Mouse (Mus musculus) brain, adult 2 months (tissue): ENCODE results near the gene Olfr959.

Source experiments
- DNase-seq: peaks from one replicate; pipeline ENCODE4 v3.0.0; 2011; ENCODE audit warnings: low read depth, low spot score

Gene Olfr959

DNA sequence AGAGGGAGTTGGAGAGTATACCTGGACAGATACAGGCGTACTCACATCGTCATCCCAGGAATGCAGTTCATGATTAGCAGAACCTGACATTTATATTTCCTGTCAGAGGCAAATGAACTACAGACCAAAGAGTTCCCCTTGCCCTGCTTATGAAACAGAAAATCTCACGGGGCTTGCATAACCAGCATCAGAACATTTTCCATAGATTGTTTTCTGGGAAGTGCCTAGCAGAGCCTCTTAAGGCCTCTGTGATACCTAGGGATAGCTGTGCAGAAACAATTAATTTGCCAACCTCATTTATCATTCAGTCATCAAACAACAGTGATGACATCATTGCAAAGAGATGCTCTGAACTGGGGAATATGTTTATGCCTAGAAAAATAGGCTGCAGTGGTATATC lies at the start of gene Olfr959:
Olfr959 (minus strand) TSS at position 101 of the 400 bp plus-strand sequence.
- DNase-seq: no peak

DNA sequence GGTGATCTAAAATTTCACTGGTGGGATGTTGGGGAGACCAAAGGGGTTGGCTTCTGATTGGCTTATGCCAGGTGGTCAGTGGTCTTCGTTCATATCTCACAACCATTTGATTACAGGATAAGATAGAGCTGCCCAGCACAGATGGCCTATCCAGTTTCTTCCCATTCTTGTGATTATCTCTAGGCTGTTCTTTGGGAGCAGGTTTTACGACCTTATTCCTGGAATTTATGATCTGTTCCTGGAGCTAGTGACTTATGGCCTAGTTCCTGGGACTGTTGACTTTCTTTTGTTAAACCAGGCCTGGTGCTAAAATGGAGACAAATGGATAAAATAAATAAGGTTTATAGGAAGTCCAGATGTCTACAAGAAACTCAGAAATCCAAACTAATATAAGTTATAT lies 49.3 kb upstream of the Olfr959 start:
- no peak for DNase-seq

DNA sequence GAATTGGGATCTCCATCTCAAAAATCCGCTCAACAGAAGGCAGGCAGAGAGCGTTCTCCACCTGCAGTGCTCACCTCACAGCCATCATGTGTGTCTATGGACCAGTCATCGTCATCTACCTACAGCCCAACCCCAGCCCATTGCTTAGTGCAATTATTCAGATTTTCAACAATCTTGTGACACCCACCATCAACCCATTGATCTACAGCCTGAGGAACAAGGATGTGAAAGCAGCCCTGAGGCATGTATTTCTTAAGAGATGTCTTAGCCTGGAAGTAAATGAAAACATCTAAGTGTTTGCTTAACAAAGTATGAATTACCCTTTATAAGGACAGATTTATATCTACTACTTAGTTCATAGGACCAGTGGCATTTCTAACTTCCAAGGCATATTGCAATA lies 48.4 kb upstream of the Olfr959 start:
- DNase-seq: no peak

DNA sequence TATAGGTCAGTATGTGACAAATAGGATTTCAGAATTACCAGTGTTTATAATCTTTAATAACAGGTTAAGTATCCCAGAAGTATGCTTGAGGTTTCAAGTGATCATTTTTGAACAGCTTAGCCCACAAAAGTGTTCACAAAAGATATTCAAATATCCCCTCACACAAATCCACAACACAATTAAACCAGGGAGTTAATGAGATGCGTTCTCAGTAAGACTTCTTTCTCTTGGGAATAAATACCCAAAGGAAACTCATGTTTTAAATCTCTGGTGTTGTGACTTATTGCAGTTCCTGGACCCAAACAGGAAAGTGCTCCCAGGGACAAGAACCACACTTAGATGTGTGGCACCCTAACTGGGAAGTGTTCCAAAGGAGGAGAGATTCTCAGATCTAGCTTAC lies 45.7 kb upstream of the Olfr959 start, which contains the start of gene Olfr960:
Olfr960 (plus strand) TSS at position 301 of the 400 bp plus-strand sequence.
- no peak for DNase-seq

DNA sequence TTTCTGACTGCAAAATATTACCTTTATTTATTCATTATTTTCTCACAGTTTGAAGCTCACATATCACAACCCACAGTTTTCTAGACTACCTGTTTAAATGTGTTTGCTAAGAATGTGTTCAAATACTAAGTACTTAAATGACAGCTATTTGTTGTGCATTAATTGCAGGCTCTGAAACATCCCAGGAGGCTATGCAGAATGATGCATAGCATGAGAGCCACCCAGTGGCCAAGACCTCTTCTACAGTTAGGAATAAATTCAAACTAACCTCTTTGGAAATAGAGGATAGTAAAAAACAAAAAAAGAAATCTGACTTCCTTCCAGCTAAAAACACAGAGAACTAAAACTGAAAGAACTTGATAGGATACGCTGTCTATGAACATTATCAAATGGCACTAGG lies 36.6 kb upstream of the Olfr959 start:
- peak; percentile 55 for DNase-seq

DNA sequence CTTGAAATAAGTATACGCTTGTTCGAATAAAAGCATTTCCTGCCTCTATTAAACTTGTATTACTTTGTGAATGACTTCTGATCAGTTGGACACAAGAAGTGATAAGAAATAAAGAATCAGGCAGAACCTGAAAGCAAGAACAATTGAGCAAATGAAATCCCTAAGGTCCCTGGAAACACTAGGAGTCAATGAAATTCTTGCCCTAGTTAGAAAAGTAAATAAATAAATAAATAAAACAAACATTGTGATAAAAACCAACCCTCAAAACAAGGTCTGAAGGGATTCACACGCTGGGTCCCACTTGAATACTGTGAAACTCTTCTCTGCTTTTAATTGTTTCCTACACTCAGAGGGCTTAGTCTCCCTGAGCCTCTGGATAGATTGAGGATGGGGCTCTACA lies 35.0 kb upstream of the Olfr959 start, which contains the start of gene Olfr148:
Olfr148 (plus strand) TSS at position 301 of the 400 bp plus-strand sequence.
- no peak for DNase-seq

DNA sequence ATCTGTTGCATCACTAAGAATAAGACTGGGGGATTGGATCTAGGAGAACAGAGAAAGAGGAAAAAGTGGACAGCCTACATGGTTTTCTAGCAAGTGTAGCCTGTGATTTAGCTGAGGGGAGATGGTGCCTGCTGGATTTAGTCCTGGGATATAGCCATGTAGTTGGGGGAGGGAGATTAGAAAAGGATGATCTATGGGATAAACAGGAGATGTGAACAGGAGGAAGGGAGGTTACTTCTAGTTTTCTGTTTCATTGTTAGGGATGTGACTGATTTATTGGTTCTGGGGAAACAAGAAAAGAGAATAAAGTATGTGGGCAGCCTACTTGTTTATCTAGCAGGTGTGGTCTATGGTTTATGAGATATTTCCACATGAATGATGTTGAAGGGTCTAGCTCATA lies 33.1 kb upstream of the Olfr959 start:
- no peak for DNase-seq

DNA sequence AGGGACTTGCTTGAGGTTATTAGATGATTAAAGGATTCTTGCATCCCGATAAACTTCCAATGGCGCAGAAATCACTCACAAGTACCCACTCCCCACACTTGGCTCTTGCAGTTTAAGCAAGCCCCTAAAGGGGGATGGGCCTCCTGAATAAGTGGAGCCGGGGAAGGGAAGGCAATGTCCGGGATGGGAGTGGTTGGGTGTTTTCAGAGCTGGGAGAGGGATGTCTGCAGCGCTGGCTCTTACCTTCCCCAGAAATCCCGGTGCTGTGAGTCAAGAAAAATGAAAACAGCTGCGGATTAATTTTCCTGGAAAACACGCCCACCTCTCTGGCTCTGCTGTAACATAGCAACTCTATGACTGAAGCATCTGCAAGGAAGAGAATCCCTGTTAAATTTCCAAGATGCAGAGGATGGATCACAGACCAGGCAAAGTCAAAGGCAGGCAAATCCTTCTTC lies 28.7 kb upstream of the Olfr959 start, which contains the start of gene AW551984:
AW551984 (minus strand) TSS at position 405 of the 455 bp plus-strand sequence.
- DNase-seq: peak; percentile 49

DNA sequence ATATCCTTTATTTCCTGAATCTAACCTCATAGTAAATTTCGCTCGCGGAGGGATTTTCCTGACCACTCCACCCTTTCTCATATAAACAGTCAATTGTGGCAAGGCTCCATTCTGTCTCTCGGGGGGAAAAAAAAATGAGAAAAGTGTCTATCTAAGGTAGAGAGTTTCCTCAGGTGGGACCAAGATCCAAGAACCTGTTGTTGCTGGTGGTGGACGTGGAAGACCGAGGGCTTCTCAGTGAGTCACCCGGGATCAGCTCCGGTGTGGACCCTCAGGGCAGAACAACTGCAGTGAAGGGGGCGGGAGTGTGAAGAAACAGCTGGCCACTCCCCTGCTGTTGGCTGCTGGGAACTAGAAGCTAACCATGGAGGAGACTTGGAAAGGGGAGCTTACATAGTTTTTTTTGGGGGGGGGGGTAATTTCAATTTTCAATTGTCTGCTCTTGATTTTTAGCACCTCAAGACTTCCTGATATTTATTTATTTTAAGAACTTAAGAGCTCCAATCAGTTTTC lies 28.0 kb upstream of the Olfr959 start:
- DNase-seq: peak; percentile 10

DNA sequence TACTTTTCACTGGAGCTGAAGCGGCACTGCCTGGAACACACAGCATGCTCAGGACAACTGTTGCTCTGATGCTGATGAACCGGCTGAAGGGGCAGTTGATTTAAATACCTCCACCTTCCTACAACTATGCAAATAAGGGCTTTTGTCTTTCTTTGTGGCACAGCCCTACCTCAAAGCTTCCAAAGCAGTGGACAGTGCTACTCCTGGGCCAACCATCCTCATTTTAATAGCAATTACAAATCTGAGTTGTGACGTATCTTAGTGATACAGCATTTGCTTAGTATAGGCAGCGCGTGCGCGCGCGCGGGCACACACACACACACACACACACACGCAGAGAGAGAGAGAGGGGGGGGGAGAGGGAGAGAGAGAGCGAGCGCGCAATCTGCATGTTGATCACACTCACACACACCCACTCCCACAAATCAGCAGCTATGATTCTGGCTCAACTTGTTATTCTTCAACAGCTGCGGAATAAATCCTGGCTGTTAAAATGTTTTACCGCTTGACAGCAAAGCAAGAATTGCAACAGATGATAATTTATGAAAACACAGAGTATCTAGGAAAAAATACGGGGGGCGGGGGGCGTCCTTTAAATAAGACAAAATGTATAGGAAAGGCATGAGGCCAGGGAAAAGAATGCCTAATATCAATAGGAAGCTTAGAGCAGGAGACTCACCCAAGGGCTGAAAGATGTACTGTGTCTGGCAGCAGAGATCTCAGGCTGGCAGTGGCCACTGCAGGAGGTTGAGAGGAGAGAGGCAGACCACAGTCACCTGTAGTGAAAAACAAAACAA lies 27.4 kb upstream of the Olfr959 start:
- DNase-seq: peak; percentile 67

DNA sequence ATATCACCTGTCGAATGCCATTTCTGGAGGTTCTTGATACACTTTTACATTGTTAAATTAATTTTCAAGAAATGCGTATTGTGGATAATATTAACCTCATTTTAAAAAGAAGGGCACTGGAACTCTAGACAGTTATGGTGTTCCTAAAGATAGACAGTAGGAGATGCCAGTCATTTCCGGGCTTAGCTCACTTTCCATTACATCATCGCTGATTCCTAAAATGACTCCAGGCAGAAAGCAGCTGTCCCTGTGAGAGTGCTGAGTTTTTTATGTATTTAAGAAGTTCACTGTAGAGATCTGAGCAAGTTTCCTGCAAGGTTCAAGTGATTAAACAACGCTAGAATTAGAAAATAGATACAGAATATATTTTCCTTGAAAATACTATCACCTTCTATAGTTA lies 1.7 kb upstream of the Olfr959 start:
- DNase-seq: peak; percentile 7

DNA sequence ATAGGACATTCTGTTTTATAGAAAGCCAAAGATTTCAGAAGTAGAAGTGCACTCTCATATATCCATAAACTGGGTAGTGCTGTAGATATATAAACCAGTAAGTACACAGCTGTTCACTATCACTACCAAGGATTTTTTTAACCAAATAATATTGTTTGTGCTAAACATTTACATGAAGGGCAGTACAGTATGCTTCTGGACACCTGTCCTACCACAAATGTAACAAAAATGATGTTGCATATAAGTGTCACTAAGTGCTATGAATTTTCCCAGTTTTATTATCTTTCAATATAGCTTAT lies 17.1 kb downstream of the Olfr959 start:
- DNase-seq: no peak

DNA sequence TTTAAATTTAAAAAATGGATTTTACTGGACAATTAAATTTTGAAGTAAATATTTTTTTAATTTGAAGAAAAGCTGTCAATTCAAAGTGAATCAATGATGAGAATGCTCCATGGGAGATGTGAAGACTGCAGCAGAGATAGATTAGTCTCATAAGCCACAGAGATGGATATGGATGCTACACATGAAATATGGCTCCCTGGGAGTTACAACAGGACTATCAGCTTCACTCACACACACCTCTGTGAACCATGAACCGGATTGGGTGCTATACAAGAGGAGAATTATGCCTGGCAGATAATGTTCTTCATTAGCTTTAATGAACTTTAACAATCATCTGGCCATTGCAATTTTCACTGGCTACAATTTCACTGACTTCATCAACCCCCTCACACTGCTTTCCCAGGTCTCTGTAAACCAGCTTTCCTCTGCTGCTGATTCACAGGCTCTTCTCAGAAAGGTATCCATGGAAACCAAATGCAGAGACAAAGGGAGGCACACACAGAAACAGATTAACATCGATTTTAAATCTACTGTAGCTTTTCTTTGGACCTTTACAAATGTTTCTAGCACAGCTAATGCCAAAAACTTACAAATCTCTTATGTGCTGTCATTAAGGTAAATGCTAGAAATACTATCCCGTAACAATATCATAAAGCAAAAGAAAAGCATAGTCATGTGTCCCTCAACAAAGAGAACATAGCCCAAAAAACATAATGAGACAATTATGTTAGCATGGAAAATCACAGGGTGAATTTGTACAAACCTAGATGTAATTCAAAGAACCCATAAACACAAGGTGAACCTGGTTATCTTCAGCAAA lies 17.6 kb downstream of the Olfr959 start:
- DNase-seq: peak; percentile 84

DNA sequence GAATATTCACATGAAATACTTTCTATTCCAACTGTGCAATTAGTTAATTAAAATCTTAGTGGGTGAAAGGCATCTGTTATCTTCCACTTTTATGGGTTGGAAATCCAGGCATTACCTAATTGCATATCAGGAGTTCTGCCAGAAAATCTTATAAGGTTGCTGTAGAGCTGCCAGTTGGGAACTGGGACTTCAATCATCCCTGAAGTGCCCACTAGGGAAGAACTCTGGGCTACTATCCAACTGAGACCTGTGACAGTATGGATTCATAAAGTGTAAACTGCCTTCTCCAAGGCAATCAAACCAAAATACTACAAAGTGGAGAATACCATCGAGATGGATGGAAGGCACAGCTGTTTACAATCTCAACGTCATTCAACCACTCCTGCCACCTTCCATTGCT lies 21.4 kb downstream of the Olfr959 start, which contains the start of gene Olfr958:
Olfr958 (minus strand) TSS at position 109 of the 400 bp plus-strand sequence.
- DNase-seq: peak; percentile 35

DNA sequence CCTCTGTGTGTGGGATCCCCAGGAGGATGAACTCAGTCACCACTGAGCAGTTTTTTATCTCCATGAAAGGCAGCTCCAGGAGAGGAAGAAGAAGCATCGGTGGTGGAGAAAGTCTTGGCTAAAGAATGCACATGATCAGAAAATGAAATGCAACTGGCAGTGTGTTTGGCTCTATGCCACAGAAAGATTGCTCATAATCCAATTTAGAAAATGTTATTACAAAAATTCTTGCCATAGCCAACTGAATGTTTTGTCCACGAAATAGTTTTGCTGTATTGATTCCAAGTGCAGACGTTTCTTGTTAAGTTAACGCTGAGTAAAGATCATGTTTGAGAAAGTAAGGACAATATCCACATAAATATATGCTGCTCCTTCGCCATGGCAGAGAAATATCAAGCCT lies 24.6 kb downstream of the Olfr959 start:
- peak; percentile 37 for DNase-seq

DNA sequence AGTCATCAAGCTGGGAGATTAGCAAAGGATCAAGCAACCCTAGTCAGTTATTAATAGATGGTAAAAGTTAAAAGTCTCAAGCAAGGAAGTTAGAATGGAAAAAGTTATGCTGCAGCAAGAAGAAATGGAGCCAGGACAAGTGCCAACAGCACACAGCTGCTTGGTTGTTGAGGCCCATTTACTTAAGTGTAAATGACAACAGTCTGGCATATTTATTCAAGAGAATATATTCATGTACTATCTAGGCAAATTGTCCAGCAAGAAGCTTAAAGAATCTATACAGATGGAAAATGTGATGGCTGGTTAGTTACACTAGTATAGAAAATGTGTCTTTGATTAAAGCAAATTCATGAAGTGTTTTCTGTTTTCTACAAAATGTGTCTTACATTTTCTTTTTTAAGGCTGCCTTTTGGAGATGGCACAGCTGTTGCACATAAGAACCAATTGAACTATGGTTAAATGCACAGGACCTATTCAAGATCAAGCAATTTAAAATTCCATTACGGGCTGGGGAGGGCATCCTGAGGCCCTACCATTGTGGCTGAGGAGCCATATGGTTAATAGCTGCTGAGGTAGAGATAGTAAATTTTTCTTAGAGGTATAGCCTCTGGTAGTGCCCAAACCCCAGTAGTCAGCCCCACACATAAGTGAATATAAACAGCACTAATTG lies 51.6 kb downstream of the Olfr959 start:
- peak; percentile 12 for DNase-seq
